Mouse (Mus musculus): ENCODE results near the gene Nr4a2. TPM values are rescaled to one million over a fixed set of nuclear protein-coding genes. Genes with fewer than 3 reads are reported as not detected.

Gene Nr4a2
- total RNA-seq (2023), result 10 to 100 TPM; 21.4 to 28.6 TPM

DNA sequence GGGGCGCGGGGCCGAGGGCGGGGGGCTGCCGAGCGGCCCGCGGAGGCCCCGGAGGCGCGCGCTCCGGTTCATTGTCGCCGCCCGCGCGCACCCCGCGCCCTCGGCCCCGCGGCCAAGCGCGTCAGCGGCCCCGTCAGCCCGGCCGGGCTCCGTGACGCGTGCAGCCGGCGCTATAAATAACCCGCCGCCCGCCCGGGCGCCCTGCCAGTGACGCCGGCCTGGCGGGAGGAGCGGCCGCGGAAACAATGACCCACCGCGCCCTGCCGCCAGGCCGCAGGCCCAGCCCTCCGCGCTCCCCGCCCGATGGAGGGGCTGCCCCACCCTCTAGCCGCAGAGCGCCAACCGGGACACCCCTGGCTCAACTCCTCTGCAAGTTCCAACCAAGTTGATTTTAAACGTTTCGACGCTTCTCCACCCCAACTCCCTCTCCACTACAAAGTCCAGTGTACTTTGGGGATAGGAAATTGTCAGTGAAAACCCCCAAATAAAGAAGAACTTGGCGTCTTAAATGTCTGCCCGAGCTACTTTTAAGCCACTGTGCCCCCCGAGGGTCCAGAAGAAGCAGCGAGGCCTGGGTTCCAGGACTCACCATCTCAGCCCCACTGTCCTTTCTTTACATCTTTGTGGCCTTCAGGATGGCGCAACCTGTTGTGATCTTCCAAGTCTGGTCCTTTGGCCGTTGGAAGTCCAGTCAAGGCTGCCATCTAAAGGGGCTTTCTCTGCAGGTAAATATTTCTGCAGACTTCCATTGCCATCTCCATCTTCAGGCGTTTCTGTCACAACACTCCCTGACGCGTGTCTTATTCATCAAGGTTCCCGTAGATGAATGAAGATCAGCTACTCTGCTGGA, at the start of gene Nr4a2:
Gene Nr4a2, minus strand, starts transcription at position 13 of the 850 bp plus-strand sequence.

Other genes starting within 250 kb of the Nr4a2 start
- 10 to 100 TPM; 28.1 to 36.0 TPM for gene Gpd2, start 113.6 kb upstream of the Nr4a2 start, total RNA-seq (2023)

Measured in monocyte, adult 59 days (primary cell).